Mouse (Mus musculus) urinary bladder, postnatal 14 days (tissue): Measurements from ENCODE around the gene Sema6d.

Source experiments
- DNase-seq: peaks from one replicate; pipeline ENCODE4 v3.0.0; 2021; ENCODE audit warnings: low spot score

Sema6d gene

DNA sequence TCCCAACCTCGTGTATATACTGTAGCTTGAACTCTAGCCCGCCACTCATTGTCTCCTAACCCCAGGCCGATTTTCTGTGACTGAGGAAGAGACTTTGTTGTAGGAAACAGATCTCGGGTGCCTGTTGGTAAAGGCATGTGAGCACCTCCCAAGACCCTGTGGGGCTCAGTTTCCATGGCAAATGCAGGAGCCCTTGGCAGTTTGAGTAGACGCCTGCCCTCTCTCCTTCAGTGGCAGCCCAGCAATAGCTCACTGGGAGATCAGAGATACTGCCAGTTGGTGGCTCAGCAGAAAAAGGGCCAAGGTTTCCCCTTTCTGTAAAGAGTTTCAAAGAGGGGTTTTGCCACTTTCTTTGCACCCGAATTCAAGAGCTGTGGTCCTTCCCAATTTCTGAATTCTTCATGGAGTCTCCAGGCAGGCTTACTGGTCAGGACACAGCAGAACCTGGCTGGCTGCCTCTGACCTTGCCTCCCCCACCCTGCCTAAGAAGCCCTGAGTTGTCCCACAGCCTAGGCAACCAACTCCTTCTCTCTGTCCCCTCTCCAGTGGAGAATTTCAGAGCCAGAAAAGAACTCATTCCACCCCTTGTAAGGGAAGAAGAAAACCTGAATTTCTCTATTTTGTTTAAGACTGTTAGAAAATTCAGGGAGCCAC is 312.1 kb downstream of the Sema6d start:
- no peak for DNase-seq

DNA sequence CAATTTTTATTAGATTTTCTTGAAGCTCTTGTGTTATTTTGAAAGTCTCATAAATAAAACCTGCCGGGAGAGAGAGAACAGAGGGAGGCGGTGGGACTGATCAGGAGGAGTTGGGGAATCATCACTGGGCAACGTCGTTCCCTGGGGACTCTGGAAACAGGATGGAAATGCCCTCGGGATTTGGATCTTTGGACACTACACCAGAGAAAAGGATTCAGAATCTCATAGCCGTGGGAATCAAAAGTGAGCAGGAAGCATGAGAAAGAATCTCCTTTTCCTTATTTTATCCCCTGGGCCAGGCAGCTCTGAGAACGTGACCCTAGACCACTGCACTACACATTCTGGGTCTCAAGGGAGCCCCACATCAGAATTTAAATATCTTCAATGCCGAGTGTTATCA is 313.8 kb downstream of the Sema6d start:
- DNase-seq, result no peak

DNA sequence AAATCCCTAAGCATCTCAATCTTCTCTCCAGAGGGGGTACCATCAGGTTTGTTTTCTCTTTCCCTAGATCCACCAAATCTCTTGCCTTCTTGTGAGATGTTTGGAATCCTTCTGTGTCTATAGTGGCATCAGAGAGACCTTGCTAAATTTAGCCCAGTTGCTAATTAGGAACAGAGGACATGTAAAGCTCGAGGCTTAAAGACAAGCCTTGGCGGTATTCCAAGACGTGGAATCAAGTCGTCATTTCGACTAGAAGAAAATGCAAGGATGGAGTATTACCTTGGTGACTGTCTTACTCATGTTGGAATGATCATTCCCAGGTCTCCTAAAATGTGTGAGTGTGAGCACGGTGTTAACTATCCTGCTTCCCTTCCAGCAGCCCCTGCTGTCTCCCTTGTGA is 314.2 kb downstream of the Sema6d start:
- DNase-seq, result no peak

DNA sequence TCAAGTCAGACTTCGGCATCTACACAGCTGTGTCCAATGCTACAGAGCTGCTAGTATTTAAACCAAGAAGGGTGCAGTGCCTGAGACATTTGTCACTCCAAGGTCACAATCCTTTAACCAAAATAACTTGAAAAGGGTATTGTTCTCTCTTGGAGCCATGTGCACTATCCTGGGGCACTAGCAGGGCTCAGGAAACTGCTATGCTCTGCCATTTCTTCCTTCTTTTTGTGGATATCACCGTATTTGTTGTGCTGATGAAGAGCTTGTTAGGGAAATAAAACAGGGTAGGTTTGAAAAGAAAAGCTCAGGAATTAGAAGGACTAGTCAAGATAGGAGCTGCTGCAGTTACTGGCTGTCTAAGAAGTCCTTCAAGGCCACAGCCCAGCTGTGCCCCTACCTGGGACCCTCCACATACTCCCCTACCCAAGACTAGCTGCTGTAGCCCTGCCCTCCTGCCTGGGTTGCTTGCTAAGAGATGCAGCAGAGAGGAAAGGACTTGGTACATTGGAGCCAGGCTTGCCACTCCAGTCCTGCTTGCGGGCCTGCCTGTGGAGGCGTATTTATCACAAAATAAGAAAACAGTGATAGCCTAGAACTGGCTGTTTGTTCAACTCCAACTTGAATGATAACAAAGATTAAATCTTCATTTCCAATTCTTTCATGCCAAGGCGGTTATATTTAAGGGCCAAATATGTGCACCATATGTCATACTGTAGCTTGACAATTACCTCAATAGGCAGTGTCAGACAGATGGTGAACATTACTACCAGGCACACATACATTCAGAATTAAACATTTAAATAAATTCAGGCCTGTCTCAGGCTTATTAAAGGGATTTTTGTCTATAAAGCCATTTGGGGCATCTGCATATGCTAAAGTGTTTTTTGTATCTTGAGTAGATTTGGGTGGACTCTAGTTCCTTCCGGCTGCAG is 315.1 kb downstream of the Sema6d start:
- DNase-seq, result no peak

DNA sequence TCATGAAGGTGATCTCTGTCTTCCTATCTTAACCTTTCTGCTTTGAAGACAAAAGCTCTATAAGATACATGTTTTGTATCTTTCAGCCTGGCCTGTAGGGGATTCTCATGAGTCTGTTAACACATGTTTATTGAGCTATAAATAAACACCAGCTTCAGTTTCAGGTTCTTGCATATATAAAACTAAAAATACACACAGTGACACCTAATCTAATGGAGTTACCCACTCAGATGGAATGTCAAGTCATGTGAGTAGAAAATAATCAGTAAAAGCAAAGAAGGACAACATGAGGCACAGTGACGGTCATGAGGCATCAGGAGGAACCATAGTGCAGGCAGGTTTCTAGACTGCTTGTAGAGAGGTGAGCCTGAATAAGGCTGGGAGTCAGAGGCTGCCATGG is 319.2 kb downstream of the Sema6d start:
- no peak for DNase-seq

DNA sequence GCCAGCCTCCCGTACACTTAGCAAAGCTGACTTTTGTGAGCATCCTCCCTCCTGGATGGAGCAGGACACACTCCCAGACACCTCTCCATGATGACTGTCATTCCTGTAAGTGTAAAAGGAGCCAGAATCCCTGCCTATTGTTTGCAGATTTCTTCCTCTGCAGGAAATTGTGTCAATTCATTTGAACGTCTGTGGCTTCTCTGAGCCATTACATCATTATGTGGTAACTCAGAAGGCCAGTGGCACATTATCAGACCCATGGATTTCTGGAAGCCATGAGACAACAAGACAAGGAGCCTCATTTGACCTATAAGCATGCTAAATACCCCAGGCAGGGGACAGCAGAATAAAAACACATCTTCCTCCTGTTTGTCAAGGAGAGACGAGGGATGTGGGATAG is 327.0 kb downstream of the Sema6d start:
- DNase-seq, result no peak

DNA sequence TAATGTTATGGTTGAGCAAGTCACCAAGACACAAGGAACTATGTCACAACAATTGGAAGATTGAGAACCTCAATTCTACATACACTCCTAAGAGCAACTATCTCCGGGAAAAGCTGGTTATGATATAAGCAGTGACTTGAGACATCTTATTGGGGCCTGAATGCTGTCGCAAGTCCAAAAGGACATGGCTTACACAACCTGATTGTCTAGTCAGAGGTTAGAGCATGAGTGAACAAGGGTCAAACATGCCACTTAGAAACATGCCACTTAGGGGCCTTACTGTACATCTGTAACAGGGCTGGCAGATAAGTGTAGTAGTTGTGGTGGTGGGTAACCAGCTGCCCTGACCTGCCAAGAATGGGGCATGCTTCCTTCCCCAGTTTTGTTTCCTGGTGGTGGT is 328.6 kb downstream of the Sema6d start:
- no peak for DNase-seq

DNA sequence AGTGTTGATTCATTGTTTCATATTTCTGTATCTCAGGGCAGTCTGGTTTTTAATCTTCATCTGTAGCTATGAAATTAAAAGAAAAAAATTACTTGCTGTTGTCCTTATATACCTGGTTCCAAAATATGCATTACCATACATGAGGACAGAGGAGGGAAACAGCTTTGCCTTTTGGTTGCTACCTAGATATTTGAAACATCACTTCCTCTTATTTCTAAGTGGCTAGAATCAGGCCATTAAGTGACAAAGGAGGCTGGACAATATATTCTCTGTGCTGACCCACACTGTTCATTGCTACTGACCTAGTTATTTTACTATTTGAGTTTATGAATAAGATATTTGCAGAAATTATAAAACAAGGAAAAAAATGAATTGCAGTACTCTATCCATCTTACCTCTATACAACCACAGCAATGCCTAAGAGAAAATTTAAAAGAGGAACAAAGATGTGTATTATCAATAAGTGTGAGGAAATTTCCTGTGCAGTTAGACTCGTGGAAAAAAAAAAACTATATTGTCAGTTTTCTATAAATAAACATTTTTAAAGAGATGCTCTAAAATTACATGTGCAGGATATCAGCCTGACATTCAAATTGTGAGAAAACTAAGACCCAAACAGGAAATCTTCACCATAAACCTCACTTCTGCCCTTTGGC is 330.5 kb downstream of the Sema6d start:
- no peak for DNase-seq

DNA sequence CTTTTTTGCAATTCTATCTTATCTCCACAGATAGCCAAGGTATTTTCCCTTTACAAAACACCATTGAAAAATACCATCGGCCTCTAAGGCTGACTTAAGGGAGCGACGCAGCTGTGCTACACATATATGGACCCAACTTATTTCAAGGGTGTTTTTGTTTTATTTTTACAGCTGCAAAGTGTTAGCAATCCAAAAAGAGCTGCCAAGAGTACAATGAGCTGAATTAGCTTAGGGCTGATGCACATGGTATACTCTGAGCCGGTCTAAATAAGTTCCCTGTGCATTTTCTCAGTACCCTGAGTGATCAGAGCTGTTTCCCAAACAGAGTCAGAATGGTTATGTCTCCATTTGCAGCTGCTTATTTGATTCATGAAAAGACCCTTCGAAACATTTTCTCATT is 340.0 kb downstream of the Sema6d start:
- no peak for DNase-seq

DNA sequence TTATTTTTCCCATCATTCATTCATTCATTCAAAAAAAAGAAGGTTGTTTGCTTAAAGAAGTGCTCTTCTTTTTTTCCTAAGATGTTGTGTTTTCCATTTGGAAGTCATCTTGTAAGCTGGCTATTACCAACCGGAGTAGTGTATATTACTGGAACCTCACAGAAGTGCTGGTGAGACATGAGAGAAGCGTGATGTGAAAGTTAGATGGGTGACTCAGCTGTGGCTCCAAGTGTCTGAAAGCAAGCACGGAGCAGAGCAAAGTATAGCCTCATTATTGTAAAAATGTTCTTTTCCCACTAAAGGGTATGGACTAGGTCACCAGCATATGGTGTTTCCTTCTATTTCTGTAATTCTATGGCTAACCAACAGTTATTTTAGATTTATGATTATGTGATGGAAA is 340.9 kb downstream of the Sema6d start:
- no peak for DNase-seq

DNA sequence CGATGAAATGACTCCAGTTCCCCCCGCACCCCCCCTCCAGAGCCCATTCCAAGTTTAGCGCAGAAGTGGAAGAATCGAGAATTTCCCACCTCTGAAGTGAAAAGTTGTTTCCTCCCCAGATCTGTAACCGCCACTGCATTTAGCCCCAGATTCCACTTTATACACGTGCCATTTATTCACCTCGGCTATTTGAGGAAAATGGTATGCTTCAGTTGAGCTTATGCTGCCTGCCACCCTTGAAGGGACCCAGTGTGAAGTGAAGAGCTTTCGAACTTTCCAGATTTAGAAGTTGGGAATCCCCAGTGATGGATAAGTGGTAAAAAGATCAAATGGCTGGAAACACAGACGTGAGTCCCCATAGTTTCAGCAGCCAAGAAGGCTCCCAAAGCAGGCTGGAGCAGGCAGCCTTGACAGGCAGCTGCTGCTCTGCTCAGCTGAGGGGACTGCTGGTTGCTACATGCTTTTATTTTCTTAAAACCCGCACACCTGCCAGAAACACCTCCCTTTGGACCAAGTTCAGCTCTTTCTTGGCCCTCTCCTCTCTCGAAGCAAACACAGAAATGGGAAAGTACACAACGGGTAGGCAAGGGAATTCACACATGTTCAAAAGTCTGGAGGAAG is 345.7 kb downstream of the Sema6d start:
- DNase-seq, result no peak

DNA sequence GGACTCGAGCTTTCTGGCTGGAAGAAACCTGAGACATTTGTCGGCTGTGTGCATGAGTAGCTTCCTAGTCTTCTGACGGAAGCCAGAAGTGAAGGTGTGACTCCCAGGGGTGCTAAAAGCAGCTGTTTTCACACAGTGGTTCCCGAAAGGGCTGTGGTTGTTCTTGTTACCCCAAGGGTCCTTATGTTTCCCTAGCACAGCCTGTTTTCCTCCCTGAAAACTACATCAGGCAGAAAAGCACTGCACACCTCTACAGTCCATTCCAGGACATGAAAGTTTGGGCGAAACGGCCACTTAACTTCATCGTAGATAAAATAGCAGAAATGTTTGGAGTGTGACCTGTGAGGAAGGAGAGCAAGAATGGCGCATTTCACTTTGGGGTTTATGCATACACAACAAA is 346.9 kb downstream of the Sema6d start:
- DNase-seq, result no peak

DNA sequence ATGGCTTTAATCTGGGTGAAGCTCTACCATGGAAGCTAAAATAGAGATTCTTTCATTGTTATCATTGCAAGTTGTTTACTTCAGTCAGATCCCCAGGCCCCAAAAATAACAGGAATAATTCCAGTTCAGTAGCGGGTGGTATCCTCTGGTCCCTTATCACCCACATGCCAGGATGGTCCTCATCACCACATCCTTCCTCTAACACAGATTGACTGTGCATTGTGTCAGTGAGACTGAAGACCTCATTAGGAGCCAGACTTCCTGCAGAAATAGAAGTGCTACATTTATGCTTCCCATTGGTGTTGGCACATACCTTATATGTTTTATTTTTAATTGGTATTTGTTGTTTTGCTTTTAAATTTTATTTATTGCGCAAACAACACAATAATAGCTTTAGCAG is 354.4 kb downstream of the Sema6d start:
- DNase-seq, result no peak

DNA sequence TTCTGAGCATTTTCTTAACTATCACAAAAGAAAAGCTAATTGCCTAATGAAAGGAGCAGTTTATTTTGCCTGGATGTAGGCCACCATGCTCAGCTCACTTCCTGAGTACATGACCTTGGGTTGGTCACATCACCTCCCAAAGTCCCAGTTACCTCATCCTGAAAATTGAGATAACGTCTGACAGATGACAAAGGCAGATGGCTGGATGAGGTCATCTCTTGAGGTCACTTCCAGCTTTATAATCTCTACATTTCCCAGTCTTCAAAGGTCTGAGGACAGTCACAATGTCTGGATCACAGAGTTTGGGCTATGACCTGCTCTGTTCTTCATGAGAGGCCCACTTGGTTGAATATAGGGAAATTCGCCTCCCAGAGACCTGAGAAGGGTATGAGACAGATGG is 366.1 kb downstream of the Sema6d start:
- no peak for DNase-seq

DNA sequence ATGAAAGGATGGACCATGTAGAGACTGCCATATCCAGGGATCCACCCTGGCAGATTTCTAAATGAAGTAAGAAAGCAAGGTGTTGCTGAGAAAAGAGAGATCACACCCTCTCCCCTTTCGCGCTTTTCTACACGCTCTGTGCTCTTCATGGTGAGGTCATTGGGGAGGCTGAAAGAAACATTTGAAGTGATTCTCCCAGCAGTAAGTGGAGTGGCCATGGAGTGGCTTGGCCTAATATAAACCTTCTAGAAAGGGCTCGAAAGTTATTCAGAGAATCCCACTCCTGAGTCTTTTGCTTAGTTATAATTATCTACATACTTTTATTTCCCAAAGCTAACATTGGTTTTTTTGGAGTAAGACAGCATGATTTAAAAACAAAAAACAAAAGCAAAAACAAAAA is 367.2 kb downstream of the Sema6d start:
- DNase-seq, result no peak

DNA sequence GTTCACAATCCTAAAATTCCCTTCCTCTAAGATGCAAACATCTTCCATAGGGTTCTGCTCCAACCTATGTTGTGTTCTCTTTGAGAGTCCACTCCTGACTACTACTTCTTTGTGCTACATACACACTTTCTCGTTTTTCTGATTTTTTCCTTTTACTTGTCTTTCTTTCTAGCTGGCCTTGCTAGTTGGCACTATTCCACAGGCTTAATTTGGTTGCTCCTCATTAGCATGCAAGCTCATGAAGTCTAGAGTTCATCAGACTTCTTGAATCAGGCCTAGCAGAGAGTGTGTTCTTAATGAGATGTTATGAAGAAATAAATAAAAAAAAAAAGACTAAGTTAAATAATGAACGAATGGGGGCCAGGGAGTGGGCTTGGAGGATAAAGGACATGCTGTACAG is 368.3 kb downstream of the Sema6d start:
- DNase-seq, result no peak

DNA sequence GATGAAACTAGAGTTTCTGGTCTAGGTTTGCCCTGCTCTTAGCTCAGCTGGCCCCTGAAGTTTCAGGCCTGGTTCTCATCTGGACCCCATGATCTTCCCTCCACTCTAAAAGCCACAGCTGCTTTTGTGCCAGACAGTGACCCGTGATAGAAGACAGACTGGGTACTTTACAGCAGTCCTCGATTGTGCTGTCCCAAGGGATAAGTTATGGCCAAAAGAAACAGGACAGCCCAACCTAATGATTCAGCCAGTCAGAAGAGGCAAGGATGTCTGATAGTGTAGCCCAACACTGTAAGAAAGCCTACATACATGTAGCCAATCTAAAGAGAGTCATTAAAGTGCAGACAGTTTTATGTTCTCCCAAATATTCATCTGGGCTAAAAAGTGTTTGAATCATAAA is 371.2 kb downstream of the Sema6d start:
- DNase-seq, result no peak

DNA sequence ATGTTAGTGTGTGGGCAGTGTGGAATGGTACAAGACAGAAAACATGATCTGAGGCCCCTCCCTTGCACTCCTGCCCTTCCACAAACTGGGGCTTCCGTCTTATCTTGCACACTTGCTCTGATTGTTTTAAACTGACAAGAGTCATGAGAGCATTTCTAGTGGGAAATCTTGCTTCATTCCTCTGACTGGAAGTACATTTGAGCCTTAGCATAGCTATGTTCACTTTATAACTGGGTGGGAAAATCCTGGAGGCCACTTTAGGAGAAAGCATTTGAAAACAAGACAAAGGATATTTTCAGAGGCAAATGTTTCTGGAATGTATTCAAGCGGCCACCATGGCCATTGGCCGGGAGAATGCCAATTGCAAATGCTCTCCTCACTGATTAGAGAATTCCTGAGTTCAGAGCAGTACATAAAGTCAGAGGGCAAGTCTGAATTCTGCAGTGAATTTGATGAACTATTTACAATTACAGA is 371.6 kb downstream of the Sema6d start:
- no peak for DNase-seq

DNA sequence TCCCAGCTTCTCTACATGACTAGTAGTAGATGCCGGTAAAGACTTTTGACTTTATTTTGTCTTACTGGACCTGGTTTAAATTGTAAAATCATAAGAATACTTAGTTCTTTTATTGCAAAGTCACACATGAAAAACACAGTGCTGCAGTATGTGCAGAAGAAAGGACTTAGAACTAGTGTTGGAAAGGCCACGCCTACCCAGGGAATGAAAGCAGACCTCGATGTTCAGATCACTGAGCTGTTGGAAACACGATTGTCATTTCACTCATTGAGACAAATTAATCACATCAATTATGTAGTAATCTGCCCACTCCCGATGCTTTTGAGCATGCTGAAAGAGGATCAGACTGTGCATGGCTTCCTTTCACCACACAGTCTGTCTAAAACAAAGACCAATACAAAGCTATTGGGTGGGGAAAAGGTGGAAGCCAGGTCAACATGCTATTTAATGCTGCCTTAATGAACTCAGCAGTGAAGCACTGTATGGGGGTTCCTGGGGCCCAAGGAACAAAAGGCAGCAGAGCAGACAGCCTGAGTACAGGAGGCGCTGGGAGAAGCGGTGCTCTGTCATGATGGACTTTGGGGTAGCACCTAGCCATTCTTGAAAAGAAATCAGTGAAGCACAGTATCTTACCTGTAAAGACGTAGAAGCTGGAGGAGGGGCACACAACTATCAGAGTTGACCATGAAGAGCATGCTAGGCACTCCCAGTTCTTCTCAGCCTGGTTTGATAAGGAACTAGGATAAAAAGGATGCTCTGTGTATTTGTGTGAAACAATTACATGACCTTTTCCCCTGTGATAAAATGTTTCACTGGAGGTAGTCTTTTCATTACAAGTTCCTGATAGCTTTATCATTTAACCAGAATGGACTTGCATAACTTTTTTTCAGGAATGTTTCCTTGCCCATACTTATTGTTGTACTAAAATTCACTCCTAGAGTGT is 375.5 kb downstream of the Sema6d start:
- DNase-seq, result no peak

DNA sequence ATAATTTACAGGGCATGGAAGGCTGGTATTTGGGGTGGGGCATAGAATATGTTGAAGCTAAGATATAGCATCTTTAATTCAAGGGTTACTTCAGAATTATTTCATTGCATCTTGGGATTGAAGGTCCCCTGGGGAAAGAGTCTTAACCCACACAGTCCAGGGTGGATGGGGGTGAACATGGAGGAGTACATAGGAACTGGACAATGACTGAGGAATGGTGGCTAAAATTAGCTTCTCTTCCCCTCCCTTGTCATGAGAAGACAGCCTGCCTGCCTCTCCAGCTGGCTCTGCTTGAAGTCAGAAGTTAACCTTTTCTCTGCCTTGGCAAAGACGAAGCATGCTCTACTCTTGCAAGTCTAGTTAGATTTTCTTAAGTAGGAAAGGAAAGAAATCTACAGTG is 377.7 kb downstream of the Sema6d start:
- no peak for DNase-seq

DNA sequence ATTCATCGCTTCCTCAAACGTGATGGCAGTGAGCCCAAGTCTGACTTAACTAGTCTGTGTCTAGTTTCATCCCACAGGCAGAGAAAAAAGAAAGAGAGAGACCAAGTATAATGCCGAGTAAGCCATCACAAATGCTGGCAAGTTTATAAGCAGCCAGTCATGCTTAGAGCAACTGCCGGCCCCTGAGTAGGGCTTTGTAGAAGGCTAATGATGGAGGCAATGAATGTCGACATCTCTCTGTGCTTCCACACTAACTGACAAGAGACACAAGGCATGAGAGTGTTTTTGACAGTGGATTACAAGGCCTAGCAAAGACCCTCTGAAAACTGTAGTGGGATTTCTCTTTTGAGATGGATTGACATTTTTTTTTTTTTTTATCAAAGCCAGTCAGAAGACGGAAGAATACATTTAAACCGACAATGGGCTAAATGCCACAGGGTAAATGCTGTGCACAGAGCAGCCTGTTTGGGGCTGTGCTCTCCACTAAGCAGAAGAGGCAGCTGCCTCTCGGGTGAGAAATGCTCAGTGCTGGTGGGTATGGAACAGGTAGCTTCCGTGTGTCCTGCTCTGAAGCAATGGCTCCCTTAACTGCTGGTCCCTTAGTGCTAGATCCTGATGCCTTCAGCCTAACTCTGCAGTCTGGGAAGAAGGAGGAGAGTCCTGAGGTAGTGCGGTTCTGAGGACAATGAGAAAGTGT is 380.7 kb downstream of the Sema6d start:
- DNase-seq, result no peak
